Mouse (Mus musculus) neural tube, postnatal 0 days (tissue): ENCODE data around the gene Spag7. TPM values are rescaled to one million over a fixed set of nuclear protein-coding genes. Genes with fewer than 3 reads are reported as not detected.

Experiments
- microRNA-seq: library from miRNA; unstranded; fragments of <30 nt; microRNA quantifications from one replicate; pipeline ENCODE4, GENCODE M21; 2016
- polyA plus RNA-seq: library from polyadenylated mRNA; unstranded; fragments of >200 nt; fragmentation: Nextera tagmentation; extraction: Ambion mirVana; gene quantifications from 2 replicates; pipeline ENCODE4 v1.2.1, GENCODE M21; 2015

Spag7 gene
- 134 and 151 TPM in 2 replicates for polyA plus RNA-seq

DNA sequence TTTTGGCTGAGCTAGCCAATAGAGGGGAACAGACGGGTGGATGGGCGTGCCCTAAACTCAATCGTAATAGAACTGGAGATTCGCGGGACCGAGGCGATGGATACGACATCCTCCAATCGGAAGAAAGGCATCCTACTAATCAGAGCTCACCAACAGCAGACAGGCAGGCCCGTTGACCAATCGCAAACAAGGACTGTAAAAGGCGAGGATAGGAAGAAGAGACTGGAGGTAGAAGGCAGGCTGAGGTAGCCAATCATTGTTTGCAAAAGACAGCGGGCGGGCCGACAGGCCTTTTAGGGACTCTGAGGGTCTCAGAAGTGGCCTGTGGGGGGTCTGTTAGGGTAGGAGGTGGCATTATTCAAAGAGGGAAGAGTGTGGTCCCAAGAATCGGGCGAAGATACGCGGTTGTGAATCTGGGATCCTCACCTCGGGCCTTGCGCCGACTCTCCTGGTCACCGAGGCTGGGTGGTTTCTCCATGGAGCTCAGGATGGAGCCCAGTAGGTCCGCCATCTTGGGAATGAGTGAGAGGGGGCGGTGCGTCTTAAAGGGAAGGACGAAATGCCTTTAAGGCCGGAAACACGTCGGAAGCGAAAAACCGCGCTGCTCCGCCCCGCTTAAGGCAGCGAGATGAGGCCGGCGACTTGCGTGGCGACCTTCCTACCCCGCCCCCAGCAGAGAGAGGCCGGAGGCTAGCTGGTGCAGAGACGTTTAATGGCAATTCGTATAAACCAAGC is at the start of gene Spag7:
Gene Spag7, minus strand, starts transcription at position 646 of the 735 bp plus-strand sequence.

DNA sequence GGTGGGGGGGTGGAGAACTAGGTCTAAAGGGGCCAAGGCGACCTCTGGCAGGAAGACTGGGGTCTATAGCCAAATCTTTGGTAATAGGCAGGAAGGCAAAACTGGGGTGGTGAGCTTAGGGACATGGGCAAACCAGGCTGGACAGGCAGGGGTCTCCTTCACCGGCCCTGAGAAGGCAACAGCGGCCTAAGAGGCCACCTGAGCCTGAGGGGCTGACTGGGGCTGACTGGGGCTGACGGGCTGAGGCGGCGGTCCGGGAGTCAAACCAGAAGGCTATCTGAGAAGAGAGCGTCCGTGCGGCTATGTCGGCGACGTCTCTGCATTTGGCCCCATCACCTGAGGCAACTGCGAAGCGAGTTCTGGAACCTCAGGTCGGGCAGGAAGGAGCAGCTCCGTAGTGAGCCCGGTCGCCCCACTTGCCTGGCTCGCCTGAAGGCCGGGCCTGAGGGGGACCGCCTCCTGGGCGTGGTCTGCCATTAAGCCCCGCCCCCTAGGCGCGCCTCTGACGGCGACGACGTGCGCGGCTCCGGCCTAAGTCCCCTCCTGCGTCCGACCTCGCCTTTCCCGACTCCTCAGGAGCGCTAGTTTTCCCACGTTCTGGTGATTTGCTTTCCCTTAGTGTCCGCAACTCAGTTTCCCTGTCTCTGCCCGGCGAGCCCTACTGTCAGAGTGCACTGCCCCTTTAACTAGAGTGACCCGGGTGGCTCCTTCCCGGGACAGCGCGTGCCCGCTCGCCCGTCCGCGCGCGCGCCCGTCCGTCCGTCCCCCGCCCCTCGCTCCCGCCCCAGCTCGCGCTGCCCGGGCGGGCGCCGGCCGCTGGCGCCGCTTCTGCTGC is 30.7 kb upstream of the Spag7 start, which contains the start of the genes Inca1 and Kif1c:
Gene Inca1, minus strand, starts transcription at position 434 of the 835 bp plus-strand sequence.
Gene Kif1c, plus strand, starts transcription at position 827 of the 835 bp plus-strand sequence.

DNA sequence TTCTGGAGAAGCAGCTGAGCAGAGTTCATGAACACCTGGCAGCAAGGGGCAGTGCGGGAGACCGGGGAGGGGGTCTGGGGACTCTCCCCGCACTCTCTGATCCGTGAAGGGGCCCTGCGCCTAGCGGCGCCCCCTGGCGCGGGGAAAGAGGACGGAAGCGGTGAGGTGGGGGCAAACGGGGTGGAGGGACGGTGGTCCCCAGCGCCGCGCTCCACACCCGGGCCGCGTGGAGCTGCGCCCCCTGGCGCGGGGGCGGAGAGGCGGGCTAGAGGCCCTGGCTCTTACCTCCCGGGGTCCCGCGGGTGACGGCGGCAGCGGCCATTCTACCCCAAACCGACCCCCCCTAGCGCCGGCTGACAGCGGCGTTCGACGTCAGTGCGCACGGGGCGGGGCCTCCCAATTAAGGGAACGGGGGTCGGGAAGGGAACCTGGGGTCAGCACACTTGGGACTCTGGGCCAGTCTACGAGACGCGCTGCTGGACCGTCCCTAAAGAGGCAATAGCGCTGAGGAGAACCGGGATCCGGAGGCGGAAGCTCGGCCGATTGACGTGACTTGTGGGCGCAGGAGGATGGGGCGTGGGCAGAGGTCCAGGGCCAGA is 18.5 kb upstream of the Spag7 start, which contains the start of gene Camta2:
Gene Camta2, minus strand, starts transcription at position 505 of the 599 bp plus-strand sequence.

DNA sequence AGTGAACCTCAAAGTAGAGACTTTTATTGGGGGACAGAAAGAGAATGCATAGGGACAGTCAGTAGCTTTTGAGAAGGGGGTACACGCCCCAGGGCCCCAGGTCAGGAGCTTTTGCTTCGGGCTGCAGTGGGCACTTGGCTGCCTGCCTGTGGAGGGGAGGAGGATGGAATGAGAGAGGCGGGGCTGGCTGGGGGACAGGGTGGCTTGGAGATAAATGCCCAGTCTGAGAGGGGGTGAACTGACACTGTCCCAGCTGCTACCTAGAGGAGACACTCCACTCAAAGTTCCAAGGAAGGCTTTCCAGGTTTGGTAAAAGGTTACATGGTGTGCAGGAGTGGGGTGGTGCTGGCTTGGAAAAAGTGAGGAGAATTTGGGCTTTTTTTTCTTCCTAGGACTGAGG is 12.3 kb downstream of the Spag7 start, which contains the start of gene Eno3:
Gene Eno3, plus strand, starts transcription at position 239 of the 400 bp plus-strand sequence.

DNA sequence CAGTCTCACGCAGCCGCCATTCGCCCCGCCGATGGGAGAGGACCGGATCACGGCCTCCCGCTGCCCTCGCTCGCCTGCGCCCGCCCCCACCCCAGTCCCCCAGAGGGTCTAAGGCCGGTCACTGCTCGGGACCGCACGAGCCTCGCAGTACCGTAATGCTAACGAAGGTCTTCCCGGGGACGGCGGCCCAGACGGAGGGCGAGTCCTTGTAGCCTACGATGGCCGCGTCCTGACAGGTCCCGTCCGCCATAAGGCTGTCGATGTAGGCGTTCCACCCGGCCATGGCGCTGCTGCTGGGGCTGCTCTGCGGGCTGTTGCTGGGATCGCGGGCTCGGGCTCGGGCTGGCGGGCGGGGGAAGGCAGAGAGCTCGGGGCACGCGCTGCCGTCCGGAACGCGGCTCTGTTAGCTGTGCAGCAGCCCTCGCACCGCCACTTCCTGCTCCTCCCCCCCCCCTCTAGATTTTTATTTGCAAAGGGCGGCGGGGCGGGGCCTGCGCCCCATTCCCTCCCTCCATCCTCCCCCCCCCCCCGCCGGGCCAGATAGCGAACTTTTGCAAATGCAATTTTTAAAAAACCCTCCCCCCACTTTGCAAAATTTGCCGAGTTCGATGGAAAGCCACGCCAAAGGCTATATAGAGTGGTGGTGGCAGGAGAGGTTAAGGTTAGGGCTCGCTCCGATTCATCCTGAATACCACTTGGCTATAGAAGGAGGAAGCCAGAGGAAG is 14.9 kb downstream of the Spag7 start, which contains the start of gene Pfn1:
Gene Pfn1, minus strand, starts transcription at position 447 of the 725 bp plus-strand sequence.

DNA sequence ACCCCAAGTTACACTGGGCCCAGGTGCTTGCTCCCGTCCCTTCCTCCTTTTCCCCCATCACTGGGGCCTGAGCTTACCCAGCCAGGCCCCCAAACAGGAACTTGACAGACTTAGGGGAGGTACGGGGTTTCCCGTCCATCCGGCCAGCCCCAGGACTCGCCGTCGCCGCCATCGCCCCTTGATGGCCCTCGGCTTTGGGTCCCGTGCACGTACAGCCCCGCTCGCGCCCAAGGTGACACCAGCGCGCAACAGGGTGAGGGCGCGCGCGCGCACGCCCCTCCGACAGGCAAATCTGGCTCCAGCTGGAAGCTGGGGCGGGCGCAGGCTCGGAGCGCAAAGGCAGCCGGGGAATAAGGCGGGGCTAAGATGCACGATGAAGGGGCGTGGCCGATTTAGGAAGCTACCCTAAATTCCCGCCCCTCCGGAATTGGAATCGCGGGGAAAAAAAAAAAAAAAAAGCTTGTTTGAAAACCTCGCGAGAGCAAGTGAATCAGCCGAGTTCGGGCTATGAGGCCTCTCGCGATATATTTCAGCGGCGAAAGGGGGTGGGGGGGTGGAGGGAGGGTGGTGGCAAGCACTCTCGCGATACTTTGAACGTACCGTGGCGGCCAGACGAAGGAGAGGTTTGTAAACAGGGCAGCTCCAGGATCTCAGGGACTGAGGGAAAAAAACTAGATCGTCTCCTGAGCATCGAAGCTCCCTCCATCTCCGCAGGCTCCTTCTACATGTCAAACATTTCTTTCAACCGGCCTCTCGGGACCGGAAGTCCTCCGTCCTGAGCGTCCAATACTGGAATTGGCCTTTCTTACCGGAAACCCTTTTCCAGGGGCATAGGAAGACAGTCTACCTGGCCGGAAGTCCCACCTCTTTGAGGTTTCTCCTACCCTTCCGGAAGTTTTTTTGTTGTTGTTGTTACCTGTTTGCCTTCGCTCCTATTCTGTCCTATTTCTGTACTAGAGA is 22.2 kb downstream of the Spag7 start, which contains the start of the genes Rnf167 and Slc25a11:
Gene Rnf167, plus strand, starts transcription at position 545 of the 960 bp plus-strand sequence.
Gene Slc25a11, minus strand, starts transcription at position 789 of the 960 bp plus-strand sequence.

DNA sequence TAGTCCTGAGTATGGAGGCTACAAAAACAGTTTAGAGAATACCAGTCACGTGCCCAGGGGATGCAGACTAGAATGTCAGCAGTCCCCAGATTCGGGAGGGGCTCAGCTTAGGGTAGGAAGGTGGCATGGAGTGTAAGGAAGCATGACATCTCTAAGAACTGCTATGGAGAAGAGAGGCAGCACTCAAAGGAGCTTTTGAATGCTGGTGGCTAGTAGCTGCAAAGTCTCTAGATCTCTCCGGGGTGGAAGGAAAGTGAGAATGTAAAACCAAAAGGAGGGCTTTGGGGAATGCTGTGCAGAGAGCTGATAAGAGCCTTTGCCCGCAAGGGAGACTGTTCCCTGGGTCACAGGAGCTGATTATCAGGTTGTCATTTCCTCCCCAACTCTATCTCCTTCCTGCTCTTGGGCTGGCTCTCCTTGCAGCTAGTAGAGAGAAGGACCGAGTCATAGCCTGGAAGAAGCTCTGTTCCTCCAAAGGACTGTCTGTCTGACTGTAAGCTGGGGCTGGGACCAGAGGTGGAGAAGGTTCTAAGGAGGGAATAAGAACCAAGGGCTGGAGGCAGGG is 30.4 kb downstream of the Spag7 start, which contains the start of gene Gp1ba:
Gene Gp1ba, plus strand, starts transcription at position 409 of the 565 bp plus-strand sequence.

DNA sequence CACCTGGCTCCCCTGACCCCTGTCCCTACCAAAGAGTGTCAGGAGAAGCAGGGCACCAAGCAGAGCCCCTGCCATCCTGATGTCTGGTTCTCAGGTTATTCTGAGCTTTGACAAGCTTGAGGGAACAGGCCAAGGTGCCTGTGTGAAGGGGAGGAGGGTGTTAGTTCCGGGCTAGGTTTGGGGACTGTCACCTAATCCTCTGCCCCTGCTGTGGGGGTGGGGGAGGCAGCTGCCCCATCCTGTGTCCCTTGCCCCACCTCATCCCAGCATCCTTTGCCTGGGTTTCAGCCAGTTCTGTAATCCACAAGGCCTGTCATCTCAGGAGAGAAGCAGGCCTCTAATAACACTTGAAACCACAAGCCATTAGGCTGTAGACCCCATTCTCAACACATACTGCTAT is 50.1 kb downstream of the Spag7 start, which contains the start of gene Chrne:
Gene Chrne, minus strand, starts transcription at position 116 of the 400 bp plus-strand sequence.

DNA sequence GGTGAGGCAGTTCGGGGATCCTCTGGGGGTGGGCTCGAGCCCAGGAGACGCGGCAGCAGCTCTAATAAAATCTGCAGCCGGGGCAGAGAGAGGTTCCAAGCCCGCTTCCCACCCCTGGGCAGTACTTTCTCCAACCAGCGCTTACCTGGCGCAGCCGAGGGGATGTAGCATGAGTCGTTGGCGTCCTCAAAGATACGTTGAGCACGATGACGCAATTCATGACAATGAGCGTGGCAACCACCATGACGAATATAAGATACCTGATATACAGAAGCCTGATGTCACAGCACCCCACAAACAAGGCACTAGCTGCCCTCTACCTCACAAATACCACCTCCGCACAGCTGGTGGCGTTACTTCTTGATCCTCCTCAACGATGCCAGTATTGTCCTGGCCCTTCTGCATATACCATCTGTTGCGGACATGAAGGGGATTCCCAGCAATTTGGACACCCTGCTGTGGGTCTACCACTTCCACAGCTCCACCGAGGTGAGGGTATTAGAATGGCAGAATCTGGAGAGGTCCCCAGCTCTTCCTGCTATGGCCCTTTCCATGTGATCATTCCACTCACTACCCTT is 53.6 kb downstream of the Spag7 start, which contains the start of gene 4930544D05Rik:
Gene 4930544D05Rik, plus strand, starts transcription at position 333 of the 578 bp plus-strand sequence.

Small RNA genes lying within 50 kb of the gene (microRNA-seq; reads per million reads assigned to microRNA genes)
- gene Mir6925 = not detected

Other genes starting within 250 kb of the Spag7 start
- gene Arrb2, start 236.8 kb downstream of the Spag7 start, polyA plus RNA-seq = 63.1 and 70.4 TPM in 2 replicates
- 35.2 and 36.0 TPM in 2 replicates for gene Med11, start 217.5 kb downstream of the Spag7 start, polyA plus RNA-seq
- gene Zmynd15, start 210.0 kb downstream of the Spag7 start, polyA plus RNA-seq = 0.80 and 1.5 TPM in 2 replicates
- gene Cxcl16, start 209.4 kb downstream of the Spag7 start, polyA plus RNA-seq = 9.8 and 10.5 TPM in 2 replicates
- gene Tm4sf5, start 164.2 kb downstream of the Spag7 start, polyA plus RNA-seq = 6.2 and 6.9 TPM in 2 replicates
- 0.48 TPM in 1 of 2 replicates, not detected in the other for gene Vmo1, start 154.8 kb downstream of the Spag7 start, polyA plus RNA-seq
- gene Gltpd2, start 150.2 kb downstream of the Spag7 start, polyA plus RNA-seq = 0.28 and 0.34 TPM in 2 replicates
- 779 and 839 TPM in 2 replicates for gene Psmb6, start 144.0 kb downstream of the Spag7 start, polyA plus RNA-seq
- gene Gm40193, start 136.5 kb downstream of the Spag7 start, polyA plus RNA-seq = not detected in 2 replicates
- gene Pld2, start 129.4 kb downstream of the Spag7 start, polyA plus RNA-seq = 20.0 and 21.7 TPM in 2 replicates
- gene Mink1, start 106.5 kb downstream of the Spag7 start, polyA plus RNA-seq = 15.4 and 18.3 TPM in 2 replicates
- not detected in 2 replicates for gene 4930544D05Rik, start 53.6 kb downstream of the Spag7 start, polyA plus RNA-seq
- gene Chrne, start 50.2 kb downstream of the Spag7 start, polyA plus RNA-seq = 0.72 and 0.92 TPM in 2 replicates
- 0.22 and 0.27 TPM in 2 replicates for gene Gp1ba, start 30.3 kb downstream of the Spag7 start, polyA plus RNA-seq
- 86.8 and 91.5 TPM in 2 replicates for gene Rnf167, start 22.2 kb downstream of the Spag7 start, polyA plus RNA-seq
- gene Slc25a11, start 21.9 kb downstream of the Spag7 start, polyA plus RNA-seq = 162 TPM in 2 replicates
- gene Pfn1, start 14.8 kb downstream of the Spag7 start, polyA plus RNA-seq = 622 and 671 TPM in 2 replicates
- gene Eno3, start 12.2 kb downstream of the Spag7 start, polyA plus RNA-seq = 9.6 and 10.6 TPM in 2 replicates
- 32.5 and 35.4 TPM in 2 replicates for gene Camta2, start 18.7 kb upstream of the Spag7 start, polyA plus RNA-seq
- 2.2 and 2.5 TPM in 2 replicates for gene Inca1, start 30.7 kb upstream of the Spag7 start, polyA plus RNA-seq
- gene Kif1c, start 31.1 kb upstream of the Spag7 start, polyA plus RNA-seq = 2.2 and 2.5 TPM in 2 replicates
- gene Zfp3, start 94.8 kb upstream of the Spag7 start, polyA plus RNA-seq = 13.2 and 15.0 TPM in 2 replicates
- gene Scimp, start 143.2 kb upstream of the Spag7 start, polyA plus RNA-seq = 0.28 and 0.36 TPM in 2 replicates
- 98.5 and 103 TPM in 2 replicates for gene Rabep1, start 175.4 kb upstream of the Spag7 start, polyA plus RNA-seq